Mouse (Mus musculus) retina, embryonic 14.5 days (tissue): ENCODE data around the gene Insrr.
A peak's percentile ranks its signal among the peaks of the same experiment; 100 is the strongest.
"Not testable (repeated sequence)": the region's sequence is repeated elsewhere in the genome, so short reads cannot be mapped to it uniquely, and the experiment has no call there.

Experiments used
- DNase-seq: peaks from one replicate; pipeline ENCODE4 v3.0.0-alpha.2; 2015; ENCODE audit warnings: low spot score

Insrr gene

GRCm38 (mm10) chr3:87779086-87779485 lies 17.7 kb upstream of the Insrr start:
- DNase-seq: no peak

GRCm38 (mm10) chr3:87783282-87784023 lies 13.3 kb upstream of the Insrr start:
- no peak for DNase-seq

- no peak for DNase-seq
These were observed 11.6 kb upstream of the Insrr start for GRCm38 (mm10) chr3:87785156-87785555.

- no peak for DNase-seq
These were observed 11.0 kb upstream of the Insrr start for GRCm38 (mm10) chr3:87785626-87786214.

- no peak for DNase-seq
These were observed 7.5 kb upstream of the Insrr start for GRCm38 (mm10) chr3:87789248-87789647.

GRCm38 (mm10) chr3:87789768-87790167 lies 7.0 kb upstream of the Insrr start:
- DNase-seq: peak; percentile 58

- peak; percentile 60 for DNase-seq
These were observed 1.8 kb upstream of the Insrr start, which contains the start of gene Ntrk1 for GRCm38 (mm10) chr3:87794922-87795325. TSS of gene Ntrk1 (minus strand) at chr3:87795162.

- peak; percentile 87 for DNase-seq
These were observed 1.1 kb upstream of the Insrr start for GRCm38 (mm10) chr3:87795336-87796277.

- DNase-seq: no peak
These were observed 4.9 kb downstream of the Insrr start for GRCm38 (mm10) chr3:87801681-87802080.

GRCm38 (mm10) chr3:87804038-87804677 lies 7.4 kb downstream of the Insrr start:
- DNase-seq: no peak

- no peak for DNase-seq
These were observed 12.7 kb downstream of the Insrr start for GRCm38 (mm10) chr3:87809322-87809962.

GRCm38 (mm10) chr3:87811297-87811696 lies 14.5 kb downstream of the Insrr start:
- no peak for DNase-seq

GRCm38 (mm10) chr3:87812413-87812812 lies 15.7 kb downstream of the Insrr start:
- no peak for DNase-seq

GRCm38 (mm10) chr3:87812873-87813272 lies 16.1 kb downstream of the Insrr start:
- no peak for DNase-seq

GRCm38 (mm10) chr3:87816166-87816565 lies 19.4 kb downstream of the Insrr start:
- DNase-seq: no peak

GRCm38 (mm10) chr3:87816646-87817093 lies 19.9 kb downstream of the Insrr start:
- DNase-seq: peak; percentile 93

GRCm38 (mm10) chr3:87818226-87818625 lies 21.5 kb downstream of the Insrr start:
- peak; percentile 53 for DNase-seq

- not testable (repeated sequence) for DNase-seq
These were observed 27.5 kb downstream of the Insrr start, which contains the start of gene Pear1 for GRCm38 (mm10) chr3:87824206-87824605. TSS of gene Pear1 (minus strand) at chr3:87824306.

GRCm38 (mm10) chr3:87828435-87828834 lies 31.7 kb downstream of the Insrr start:
- DNase-seq: no peak

- no peak for DNase-seq
These were observed 32.3 kb downstream of the Insrr start for GRCm38 (mm10) chr3:87829025-87829424.
